Mouse (Mus musculus) c-Kit-positive CD71-negative TER-119-negative erythroid progenitor cells, embryonic 14.5 days (primary cell): ENCODE results near the gene Vmn2r29.
"Not testable (repeated sequence)": the region's sequence is repeated elsewhere in the genome, so short reads cannot be mapped to it uniquely, and the experiment has no call there.

Experiments
- DNase-seq: peaks from one replicate; pipeline ENCODE4 v3.0.0-alpha.2; 2013; ENCODE audit warnings: low read depth

The Vmn2r29 gene

GRCm38 (mm10) chr7:7247228-7247627, at the start of gene Vmn2r29:
Gene Vmn2r29, minus strand, starts transcription at chr7:7247328.
- DNase-seq = not testable (repeated sequence)

DNA sequence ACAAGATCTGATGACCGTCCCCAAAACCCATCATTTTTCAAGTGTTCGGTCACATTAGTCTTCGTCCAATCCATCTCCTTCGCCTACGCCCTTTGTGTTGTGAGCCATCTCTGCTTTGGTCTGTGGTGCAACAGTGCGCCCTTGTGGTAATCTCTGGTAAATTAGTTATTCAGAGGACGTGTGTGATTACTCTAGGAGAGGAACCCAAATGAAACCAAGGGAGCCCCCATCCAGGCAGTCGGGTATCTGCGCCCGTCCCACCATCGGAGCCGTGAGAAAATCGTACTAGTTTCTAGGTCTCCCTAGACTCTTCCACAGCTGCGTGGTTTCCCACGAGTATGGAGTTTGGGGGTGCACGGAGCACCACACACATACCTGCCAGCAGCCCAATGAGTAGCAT, 48.5 kb upstream of the Vmn2r29 start:
- no peak for DNase-seq

DNA sequence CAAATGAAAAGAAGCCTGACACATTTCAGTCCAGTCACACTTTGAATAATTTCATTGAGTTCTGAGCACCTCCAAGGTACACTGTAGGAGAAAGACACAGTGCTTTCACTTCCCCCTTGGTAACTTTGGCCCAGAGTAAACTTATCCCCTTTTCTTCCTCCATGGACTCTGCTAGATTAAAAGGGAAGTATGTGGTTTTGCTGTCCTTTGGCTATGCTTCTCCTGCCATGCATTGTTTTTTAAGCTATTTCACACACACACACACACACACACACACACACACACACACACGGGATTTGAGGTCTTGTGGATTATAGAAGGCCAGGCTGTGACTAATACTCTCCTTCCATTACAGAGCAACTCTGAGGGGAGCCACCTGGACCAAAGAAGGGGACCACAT, 34.3 kb upstream of the Vmn2r29 start:
- no peak for DNase-seq

GRCm38 (mm10) chr7:7277966-7278567, 30.9 kb upstream of the Vmn2r29 start, which contains the start of gene Gm45844:
Gene Gm45844, minus strand, starts transcription at chr7:7278289.
- DNase-seq = not testable (repeated sequence)

GRCm38 (mm10) chr7:7277556-7277955, 30.4 kb upstream of the Vmn2r29 start:
- DNase-seq = not testable (repeated sequence)

DNA sequence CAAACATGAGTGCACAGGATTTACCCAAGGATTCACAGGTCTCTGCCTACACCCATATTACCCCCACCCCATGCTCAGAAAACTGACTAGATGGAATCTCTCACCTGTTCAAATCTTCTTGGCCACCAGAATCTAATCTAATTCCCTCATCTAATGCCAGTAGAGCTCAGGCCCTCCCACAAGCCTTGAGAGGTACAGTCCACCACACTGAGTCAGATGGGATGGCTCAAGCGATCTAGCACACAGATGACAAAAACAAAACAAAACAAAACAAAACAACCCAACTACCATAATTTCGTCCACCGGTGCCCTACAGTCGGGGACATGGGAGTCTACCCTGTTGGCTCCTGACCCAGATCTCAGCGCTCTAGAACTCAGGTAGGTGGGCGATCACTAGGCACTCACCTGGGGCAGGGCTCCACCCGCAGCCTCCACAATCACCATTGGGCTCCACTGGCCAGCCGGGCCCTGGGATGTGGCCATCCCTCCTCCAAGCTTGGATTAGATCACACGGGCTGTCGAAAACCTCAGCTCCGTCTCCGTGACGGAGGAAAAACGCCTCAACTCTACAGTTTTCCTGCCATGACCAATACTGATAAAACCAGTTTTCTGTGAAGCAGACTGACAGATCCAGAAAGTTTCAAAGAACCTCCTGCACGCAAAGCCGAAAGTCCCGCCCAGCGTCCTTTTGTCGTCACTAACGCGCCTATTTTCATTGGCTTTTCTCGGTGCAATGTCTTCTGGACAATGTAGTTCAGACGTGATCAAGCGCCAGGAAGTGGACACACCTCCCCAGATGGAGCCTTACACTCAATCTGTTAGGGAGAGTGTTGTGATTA, 37.6 kb downstream of the Vmn2r29 start, which contains the start of gene Zfp772:
Gene Zfp772 (minus strand): TSS at position 686 of the 839 bp plus-strand sequence.
- DNase-seq = not testable (repeated sequence)

- DNase-seq = no peak
These were observed 58.8 kb downstream of the Vmn2r29 start for GRCm38 (mm10) chr7:7188191-7188942.

DNA sequence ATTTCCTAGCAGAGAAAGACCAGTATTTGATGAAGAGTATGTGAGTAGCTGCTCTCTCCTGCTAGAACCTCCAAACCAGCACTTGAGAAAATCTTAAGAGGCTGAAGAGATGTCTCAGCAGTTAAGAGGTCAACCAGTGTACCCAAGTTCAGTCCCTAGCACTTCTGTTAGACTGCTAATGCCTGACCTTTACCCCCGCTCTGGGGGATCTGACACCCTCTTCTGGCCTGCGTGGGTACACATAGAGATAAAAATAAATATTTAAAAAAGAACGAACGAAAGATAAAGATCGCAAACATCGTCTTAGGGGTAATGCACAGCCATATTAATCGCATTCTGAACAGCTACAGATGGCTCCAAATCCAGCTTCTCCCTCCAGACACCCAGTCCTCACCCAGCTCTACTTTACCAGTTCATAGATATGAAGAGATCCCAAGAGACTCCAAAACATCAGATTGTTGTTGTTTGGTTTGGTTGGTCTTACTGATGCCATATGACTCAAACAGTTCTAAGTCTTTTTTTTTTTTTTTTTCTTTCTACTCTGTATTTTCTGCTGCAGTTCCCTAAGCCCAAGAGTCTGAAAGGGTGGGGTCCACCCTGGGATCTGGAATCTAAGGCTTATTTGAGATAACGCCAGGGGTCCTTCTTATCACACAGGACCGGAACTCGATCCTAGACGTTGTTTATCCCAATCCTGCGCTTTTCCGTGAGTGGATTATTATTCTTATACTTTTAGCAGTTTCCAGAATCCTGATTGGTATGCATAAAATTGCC, 59.5 kb downstream of the Vmn2r29 start:
- no peak for DNase-seq

DNA sequence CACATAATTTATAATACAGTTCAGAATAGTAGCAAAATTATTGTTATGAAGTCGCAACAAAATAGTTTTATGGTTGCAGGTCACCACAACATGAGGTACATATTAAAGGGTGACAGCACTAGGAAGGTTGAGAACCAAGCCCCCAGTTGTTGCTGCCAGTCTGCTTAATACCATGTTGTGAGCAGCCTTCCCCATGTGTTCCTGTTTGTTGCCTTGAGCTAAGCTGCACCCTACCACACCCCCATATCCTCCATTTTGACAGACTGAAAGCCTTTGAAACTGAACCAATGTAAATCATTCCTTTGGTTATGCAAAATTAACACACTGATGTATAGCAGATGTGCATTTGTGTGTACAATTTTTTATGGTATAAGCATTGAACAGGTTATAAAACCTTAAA, 61.2 kb downstream of the Vmn2r29 start:
- DNase-seq = no peak
